Mouse (Mus musculus): ENCODE measurements around the gene Slc2a1. TPM values are rescaled to one million over a fixed set of nuclear protein-coding genes. Genes with fewer than 3 reads are reported as not detected.

The Slc2a1 gene
- polyA plus RNA-seq (2014; fragmentation: Nextera tagmentation; extraction: Ambion mirVana): 61.8 and 83.3 TPM in 2 replicates

GRCm38 (mm10) chr4:119108495-119109408 lies at the start of gene Slc2a1:
TSS of gene Slc2a1 (plus strand) at chr4:119108711.
- Histone ChIP-seq H3K4me2 (ENCODE audit: low read depth, low read length) (peak within 1 kb of the TSS; percentile 84), H3K27ac (ENCODE audit: low read depth, low read length) (peak within 1 kb of the TSS; percentile 89), H3K9me3 (ENCODE audit: control insufficient read depth, low read length) (no peaks in the 10 kb centered on the region), H3K4me3 (ENCODE audit: low read depth, low read length) (peak within 1 kb of the TSS; percentile 68), H3K4me1 (ENCODE audit: control insufficient read depth, insufficient read depth, low read length) (peaks cover 19% of the 10 kb centered on the region), H3K27me3 (ENCODE audit: control insufficient read depth, insufficient read depth, low read length) (no peaks in the 10 kb centered on the region), H3K9ac (replicated peaks; ENCODE audit: low read depth, low read length) (peak within 1 kb of the TSS; percentile 77), H3K36me3 (ENCODE audit: control insufficient read depth, insufficient read depth, low read length) (no peaks in the 10 kb centered on the region)
- WGBS: under 1% methylated on average over 77 of the region's 88 CpGs
- peak; percentile 93 for ATAC-seq (ENCODE audit: low read depth)

DNA sequence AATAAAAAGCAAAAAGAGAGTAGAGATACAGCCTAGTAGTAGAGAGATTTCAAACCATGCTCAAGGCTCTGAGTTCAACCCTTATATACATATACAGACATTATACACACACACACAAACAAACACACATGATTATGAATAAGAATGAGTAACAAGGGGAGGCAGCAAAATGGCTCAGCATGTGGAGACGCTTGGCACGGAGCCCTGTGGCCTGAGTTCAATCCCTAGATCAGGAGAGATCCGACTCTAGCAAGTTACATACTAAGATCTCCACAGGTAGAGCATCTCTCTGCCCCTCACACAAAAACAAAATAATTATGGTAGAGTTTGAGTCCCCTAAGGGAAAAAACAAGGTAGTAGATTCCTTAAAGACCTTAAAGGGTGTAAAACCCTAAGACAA lies 41.7 kb upstream of the Slc2a1 start:
- no peak for ATAC-seq (ENCODE audit: low read depth)
- 82% methylated on average over 3 of the region's 3 CpGs for WGBS
- H3K4me1 ChIP-seq (ENCODE audit: control insufficient read depth, insufficient read depth, low read length): peaks cover 5% of the 10 kb centered on the region
- no peak overlapping the region for H3K4me2 ChIP-seq (ENCODE audit: low read depth, low read length)
- no peak overlapping the region for H3K4me3 ChIP-seq (ENCODE audit: low read depth, low read length)
- no peak overlapping the region for H3K9ac ChIP-seq (replicated peaks; ENCODE audit: low read depth, low read length)
- no peaks in the 10 kb centered on the region for H3K9me3 ChIP-seq (ENCODE audit: control insufficient read depth, low read length)
- H3K27ac ChIP-seq (ENCODE audit: low read depth, low read length): no peak overlapping the region
- no peaks in the 10 kb centered on the region for H3K27me3 ChIP-seq (ENCODE audit: control insufficient read depth, insufficient read depth, low read length)
- no peaks in the 10 kb centered on the region for H3K36me3 ChIP-seq (ENCODE audit: control insufficient read depth, insufficient read depth, low read length)

DNA sequence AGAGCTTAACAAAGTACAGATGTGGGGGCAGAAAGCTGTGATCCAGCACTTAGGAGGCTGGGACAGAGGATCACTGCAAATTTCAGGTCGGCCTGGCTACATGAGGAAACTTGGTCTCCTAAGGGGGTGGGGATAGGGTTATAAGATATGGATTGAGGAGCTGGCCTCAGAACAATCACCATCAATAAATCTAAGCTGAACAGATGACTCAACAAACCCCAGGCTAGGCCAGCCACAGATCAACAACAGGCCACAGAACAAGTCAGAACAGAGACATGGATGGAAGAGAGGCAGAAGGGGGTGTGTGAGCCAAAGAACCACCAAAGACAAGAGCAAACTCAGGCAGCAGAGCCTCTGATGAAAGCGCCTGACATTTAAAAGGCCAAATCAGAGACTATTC lies 41.3 kb upstream of the Slc2a1 start:
- no peak for ATAC-seq (ENCODE audit: low read depth)
- 77% methylated on average over 2 of the region's 2 CpGs for WGBS
- no peak overlapping the region for H3K4me2 ChIP-seq (ENCODE audit: low read depth, low read length)
- H3K4me3 ChIP-seq (ENCODE audit: low read depth, low read length): no peak overlapping the region
- H3K27ac ChIP-seq (ENCODE audit: low read depth, low read length): no peak overlapping the region
- peaks cover 2% of the 10 kb centered on the region; the same call in 1 of the 2 replicates for H3K27me3 ChIP-seq (ENCODE audit: control insufficient read depth, insufficient read depth, low read length)
- H3K9me3 ChIP-seq (ENCODE audit: control insufficient read depth, low read length): no peaks in the 10 kb centered on the region
- H3K9ac ChIP-seq (replicated peaks; ENCODE audit: low read depth, low read length): no peak overlapping the region
- no peaks in the 10 kb centered on the region for H3K36me3 ChIP-seq (ENCODE audit: control insufficient read depth, insufficient read depth, low read length)
- peaks cover 6% of the 10 kb centered on the region for H3K4me1 ChIP-seq (ENCODE audit: control insufficient read depth, insufficient read depth, low read length)

GRCm38 (mm10) chr4:119068918-119069317 lies 39.6 kb upstream of the Slc2a1 start:
- peaks cover 9% of the 10 kb centered on the region for H3K4me1 ChIP-seq (ENCODE audit: control insufficient read depth, insufficient read depth, low read length)
- no peak for ATAC-seq (ENCODE audit: low read depth)
- H3K36me3 ChIP-seq (ENCODE audit: control insufficient read depth, insufficient read depth, low read length): no peaks in the 10 kb centered on the region
- peaks cover 4% of the 10 kb centered on the region; the same call in 1 of the 2 replicates for H3K27me3 ChIP-seq (ENCODE audit: control insufficient read depth, insufficient read depth, low read length)
- H3K9me3 ChIP-seq (ENCODE audit: control insufficient read depth, low read length): no peaks in the 10 kb centered on the region
- 67% methylated on average over 6 of the region's 6 CpGs for WGBS
- H3K9ac ChIP-seq (replicated peaks; ENCODE audit: low read depth, low read length): no peak overlapping the region
- H3K27ac ChIP-seq (ENCODE audit: low read depth, low read length): no peak overlapping the region
- H3K4me2 ChIP-seq (ENCODE audit: low read depth, low read length): no peak overlapping the region
- H3K4me3 ChIP-seq (ENCODE audit: low read depth, low read length): no peak overlapping the region

GRCm38 (mm10) chr4:119070181-119070580 lies 38.3 kb upstream of the Slc2a1 start:
- no peak for ATAC-seq (ENCODE audit: low read depth)
- 18% methylated on average over 1 of the region's 1 CpGs for WGBS

DNA sequence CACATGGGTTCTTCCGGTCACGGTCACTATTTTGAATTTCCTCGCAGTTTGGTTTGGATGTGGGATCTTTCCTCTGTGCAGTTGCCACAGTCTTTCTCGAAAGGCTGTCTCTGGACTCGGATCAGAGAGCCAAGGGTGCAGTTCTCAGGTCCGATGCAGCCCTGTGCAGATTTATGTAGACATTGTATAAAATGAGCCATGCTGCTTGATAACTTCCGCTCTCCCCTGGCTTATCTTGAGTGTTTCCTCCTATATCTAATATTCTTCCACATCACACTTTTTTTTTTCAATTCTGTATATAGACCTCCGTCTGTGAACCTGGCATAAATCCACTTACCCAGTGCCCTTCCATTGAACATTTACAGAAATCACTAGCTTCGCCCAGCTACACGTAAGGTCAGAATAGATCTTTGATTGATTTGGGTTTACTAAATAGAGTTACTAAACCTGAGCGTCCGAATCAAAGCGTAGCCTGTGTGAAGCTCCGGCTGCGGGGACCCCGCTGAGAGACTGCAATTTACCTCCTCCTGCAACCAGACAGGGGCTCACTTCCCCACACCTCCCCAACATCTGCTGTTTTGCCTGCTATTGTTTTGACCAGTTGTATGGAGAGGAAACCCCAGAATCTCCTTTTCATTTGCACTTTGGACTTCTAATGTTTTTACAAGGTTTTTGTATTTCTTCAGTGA lies 37.4 kb upstream of the Slc2a1 start:
- Histone ChIP-seq H3K27me3 (ENCODE audit: control insufficient read depth, insufficient read depth, low read length) (peaks cover 4% of the 10 kb centered on the region; the same call in 1 of the 2 replicates), H3K4me2 (ENCODE audit: low read depth, low read length) (0 out of 2 replicates have a peak overlapping the region, but pooled peaks have one; percentile 21), H3K4me3 (ENCODE audit: low read depth, low read length) (no peak overlapping the region)

More at GRCm38 (mm10) chr4:119070181-119070580, 38.3 kb upstream of the Slc2a1 start:
- H3K36me3 ChIP-seq (ENCODE audit: control insufficient read depth, insufficient read depth, low read length): no peaks in the 10 kb centered on the region
- no peak overlapping the region for H3K27ac ChIP-seq (ENCODE audit: low read depth, low read length)
- peaks cover 4% of the 10 kb centered on the region; the same call in 1 of the 2 replicates for H3K27me3 ChIP-seq (ENCODE audit: control insufficient read depth, insufficient read depth, low read length)
- peaks cover 9% of the 10 kb centered on the region for H3K4me1 ChIP-seq (ENCODE audit: control insufficient read depth, insufficient read depth, low read length)
- H3K4me2 ChIP-seq (ENCODE audit: low read depth, low read length): no peak overlapping the region
- H3K4me3 ChIP-seq (ENCODE audit: low read depth, low read length): no peak overlapping the region
- H3K9ac ChIP-seq (replicated peaks; ENCODE audit: low read depth, low read length): no peak overlapping the region
- no peaks in the 10 kb centered on the region for H3K9me3 ChIP-seq (ENCODE audit: control insufficient read depth, low read length)

GRCm38 (mm10) chr4:119071648-119072362 lies 36.7 kb upstream of the Slc2a1 start:
- Histone ChIP-seq H3K4me1 (ENCODE audit: control insufficient read depth, insufficient read depth, low read length) (peaks cover 9% of the 10 kb centered on the region), H3K4me3 (ENCODE audit: low read depth, low read length) (no peak overlapping the region), H3K9ac (replicated peaks; ENCODE audit: low read depth, low read length) (no peak overlapping the region), H3K36me3 (ENCODE audit: control insufficient read depth, insufficient read depth, low read length) (no peaks in the 10 kb centered on the region), H3K27ac (ENCODE audit: low read depth, low read length) (0 out of 2 replicates have a peak overlapping the region, but pooled peaks have one; percentile 13), H3K4me2 (ENCODE audit: low read depth, low read length) (0 out of 2 replicates have a peak overlapping the region, but pooled peaks have one; percentile 21), H3K27me3 (ENCODE audit: control insufficient read depth, insufficient read depth, low read length) (peaks cover 4% of the 10 kb centered on the region; the same call in 1 of the 2 replicates), H3K9me3 (ENCODE audit: control insufficient read depth, low read length) (no peaks in the 10 kb centered on the region)
- no peak for ATAC-seq (ENCODE audit: low read depth)
- WGBS: 6% methylated on average over 19 of the region's 19 CpGs

More for the DNA sequence above, 37.4 kb upstream of the Slc2a1 start:
- Histone ChIP-seq H3K27ac (ENCODE audit: low read depth, low read length) (no peak overlapping the region), H3K9ac (replicated peaks; ENCODE audit: low read depth, low read length) (no peak overlapping the region), H3K4me1 (ENCODE audit: control insufficient read depth, insufficient read depth, low read length) (peaks cover 9% of the 10 kb centered on the region), H3K36me3 (ENCODE audit: control insufficient read depth, insufficient read depth, low read length) (no peaks in the 10 kb centered on the region), H3K9me3 (ENCODE audit: control insufficient read depth, low read length) (no peaks in the 10 kb centered on the region)
- ATAC-seq (ENCODE audit: low read depth): no peak
- WGBS: 10% methylated on average over 16 of the region's 16 CpGs

DNA sequence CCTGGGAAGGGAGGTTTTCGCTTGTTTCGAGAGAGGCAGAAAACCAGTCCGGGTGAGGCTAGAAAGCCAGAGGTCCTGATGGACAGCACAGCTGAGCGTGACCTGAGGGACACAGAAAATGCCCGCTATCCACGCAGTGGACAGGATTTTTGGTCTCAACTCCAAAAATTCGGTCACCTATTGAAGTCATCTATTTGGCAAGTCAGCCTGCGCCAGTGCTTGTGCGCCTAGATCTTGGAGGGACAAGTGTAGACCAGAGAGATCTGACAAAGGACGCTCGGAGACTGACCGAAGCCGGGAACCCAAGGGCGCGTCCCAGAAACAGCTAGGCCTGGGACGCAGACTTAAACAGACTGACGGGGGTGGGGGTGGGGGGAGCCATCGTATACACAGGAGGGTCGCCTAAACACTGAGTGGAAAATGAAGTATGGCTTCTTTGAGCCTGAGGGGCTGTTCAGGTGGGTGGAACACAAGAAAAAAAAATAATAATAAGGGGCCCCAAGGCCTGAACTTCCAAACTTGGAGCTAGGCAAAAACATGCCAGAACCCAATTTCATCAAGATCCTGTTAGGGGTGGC lies 36.1 kb upstream of the Slc2a1 start:
- ATAC-seq (ENCODE audit: low read depth): no peak
- Histone ChIP-seq H3K9ac (replicated peaks; ENCODE audit: low read depth, low read length) (peak overlapping the region; percentile 30; the same call in 1 of the 2 replicates), H3K4me1 (ENCODE audit: control insufficient read depth, insufficient read depth, low read length) (peaks cover 9% of the 10 kb centered on the region), H3K36me3 (ENCODE audit: control insufficient read depth, insufficient read depth, low read length) (no peaks in the 10 kb centered on the region), H3K9me3 (ENCODE audit: control insufficient read depth, low read length) (no peaks in the 10 kb centered on the region), H3K27ac (ENCODE audit: low read depth, low read length) (0 out of 2 replicates have a peak overlapping the region, but pooled peaks have one; percentile 13), H3K4me3 (ENCODE audit: low read depth, low read length) (no peak overlapping the region), H3K4me2 (ENCODE audit: low read depth, low read length) (peak overlapping the region; percentile 50), H3K27me3 (ENCODE audit: control insufficient read depth, insufficient read depth, low read length) (peaks cover 4% of the 10 kb centered on the region; the same call in 1 of the 2 replicates)
- WGBS: 11% methylated on average over 19 of the region's 19 CpGs
